Mouse (Mus musculus): ENCODE measurements around the gene Arf3.
A peak's percentile ranks its signal among the peaks of the same experiment; 100 is the strongest.
"Not testable (repeated sequence)": the region's sequence is repeated elsewhere in the genome, so short reads cannot be mapped to it uniquely, and the experiment has no call there.

Arf3 gene

DNA sequence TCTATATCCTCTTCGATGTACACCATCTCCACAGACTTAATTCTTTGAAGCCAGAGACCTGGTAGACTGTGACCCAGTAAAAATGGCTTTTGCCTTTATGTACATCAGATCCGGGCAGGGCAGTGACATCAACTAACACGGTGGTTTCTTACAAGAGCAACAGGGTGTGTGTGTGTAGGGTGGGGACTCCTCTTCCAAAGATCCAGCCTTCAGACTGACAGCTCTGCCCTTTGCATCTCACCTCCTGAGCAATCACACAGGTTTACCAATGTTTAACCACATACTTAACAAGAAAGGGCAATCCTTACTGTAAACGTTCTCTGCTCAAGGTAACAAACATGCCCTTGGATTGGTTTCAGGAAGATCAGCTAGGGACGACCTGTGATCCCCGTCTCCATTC is 15.7 kb downstream of the Arf3 start:
- no peak for DNase-seq

DNA sequence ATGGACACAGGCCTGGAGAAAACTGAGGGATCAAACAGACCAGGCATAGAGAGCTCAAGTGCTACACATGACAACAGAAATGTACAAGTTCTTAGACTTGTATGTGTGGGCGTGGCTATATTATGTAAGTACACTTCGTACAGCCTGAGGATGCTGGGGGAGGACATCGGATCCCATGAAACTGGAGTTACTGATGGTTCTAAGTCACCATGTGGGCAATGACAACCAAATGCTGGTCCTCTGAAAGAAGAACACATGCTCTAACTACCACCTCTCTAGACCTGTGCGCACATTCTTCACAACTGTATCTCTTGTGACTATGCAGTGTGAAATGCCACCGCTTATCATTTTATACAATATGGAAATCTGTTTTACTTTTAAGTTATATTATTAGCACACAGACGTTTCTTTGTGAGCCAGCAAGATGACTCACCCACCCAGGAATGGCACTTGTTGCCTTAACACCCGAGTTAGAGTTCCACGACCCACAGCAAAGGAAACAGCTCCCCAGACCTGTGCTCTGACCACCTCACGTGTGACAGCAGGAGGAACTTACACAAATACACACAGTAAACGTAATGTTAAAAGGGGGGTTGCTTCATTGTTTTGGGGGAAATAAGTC is 16.6 kb downstream of the Arf3 start:
- DNase-seq: no peak

DNA sequence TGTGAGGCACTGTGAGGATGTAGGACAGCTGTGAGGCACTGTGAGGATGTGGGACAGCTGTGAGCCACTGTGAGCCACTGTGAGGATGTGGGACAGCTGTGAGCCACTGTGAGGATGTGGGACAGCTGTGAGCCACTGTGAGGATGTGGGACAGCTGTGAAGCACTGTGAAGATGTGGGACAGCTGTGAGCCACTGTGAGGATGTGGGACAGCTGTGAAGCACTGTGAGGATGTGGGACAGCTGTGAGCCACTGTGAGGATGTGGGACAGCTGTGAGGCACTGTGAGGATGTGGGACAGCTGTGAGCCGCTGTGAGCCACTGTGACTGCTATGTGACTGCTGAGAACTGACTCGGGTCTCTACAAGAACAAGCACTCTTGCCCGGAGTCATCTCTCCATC is 19.2 kb downstream of the Arf3 start:
- not testable (repeated sequence) for DNase-seq

DNA sequence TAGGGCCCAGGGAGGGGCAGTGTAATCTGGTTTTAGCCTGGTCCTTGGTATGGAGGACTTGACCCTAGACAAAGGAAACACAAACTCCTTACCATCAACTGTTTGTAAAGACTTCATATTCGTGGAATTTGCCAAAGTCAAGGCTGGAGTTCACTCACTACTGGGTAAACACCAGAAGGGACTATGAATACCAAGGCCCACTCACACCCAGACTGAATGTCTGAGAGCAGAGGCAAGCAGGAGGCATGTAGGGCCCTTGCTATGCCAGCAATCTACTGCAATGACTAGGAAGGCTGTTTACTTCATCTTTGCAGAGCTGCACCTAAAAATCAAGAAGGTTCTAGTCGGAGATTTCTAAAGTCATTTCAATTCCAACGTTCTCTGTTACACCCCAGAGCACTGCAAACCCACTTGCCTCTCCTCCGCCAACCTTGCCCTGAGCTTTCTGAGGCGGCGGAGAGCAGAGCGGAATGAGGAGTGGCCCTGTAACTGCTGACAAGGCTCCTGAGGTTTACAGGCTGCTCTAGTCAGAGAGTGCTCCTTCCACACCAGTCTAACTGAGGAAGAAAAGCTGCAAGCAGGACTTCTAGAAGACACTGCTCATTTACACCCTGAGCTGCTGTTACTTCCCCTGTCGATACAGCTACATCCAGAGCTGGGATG is 20.1 kb downstream of the Arf3 start:
- no peak for DNase-seq

DNA sequence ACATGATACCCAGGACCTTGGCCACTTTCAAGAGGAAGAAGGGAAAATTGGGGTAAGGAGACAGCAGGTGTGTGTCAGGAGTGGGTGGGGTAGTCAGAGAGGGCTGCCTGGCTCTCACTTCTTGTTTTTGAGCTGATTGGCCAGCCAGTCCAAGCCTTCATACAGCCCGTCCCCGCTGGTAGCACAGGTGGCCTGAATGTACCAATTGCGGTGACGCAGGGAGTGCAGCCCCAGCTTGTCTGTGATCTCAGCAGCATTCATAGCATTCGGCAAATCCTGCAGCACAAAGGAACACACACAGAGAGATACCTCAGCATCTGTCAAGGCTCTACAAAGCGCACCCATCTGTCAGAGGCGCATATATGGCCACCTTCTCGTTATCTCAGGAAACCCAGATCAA is 22.8 kb downstream of the Arf3 start:
- DNase-seq: no peak

DNA sequence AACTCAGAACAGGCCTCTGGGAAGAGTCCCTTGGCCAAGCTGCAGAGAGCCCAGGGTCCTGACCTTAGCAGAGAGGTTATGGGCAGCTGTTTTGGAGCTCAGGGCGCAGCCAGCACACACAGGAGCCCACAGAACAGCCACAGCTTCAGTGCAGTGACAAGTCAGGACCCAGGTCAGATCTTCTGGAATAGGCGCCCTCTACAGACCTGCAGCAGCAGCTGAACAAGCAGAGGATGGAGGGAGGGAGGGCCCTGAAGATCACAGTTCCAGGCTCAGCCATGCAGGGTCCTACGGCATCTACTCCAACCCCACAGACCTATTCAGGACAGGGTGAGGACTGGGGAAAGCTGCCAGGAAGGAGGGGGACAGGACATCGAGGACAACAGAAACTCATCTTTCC is 24.2 kb downstream of the Arf3 start:
- no peak for DNase-seq

DNA sequence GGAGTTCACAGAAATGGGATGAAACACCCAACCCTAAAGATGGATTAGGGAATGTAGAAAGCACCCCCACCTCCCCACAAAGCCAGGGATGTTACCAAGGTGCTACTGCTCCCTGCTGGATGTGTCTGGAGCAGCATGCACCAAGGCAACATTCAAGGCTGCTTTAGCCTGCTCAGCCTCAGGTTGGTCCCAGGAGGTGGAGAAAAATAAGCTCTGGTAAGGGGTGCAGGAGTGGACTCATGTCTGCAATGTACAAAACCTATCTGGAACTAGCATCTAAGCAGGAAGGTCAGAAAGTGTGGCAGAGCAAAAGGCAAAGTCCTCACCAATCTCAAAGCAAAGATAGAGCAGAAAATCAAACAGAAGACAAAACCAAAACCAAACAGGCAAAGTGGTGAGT is 25.1 kb downstream of the Arf3 start:
- DNase-seq: peak; percentile 54 to 74

DNA sequence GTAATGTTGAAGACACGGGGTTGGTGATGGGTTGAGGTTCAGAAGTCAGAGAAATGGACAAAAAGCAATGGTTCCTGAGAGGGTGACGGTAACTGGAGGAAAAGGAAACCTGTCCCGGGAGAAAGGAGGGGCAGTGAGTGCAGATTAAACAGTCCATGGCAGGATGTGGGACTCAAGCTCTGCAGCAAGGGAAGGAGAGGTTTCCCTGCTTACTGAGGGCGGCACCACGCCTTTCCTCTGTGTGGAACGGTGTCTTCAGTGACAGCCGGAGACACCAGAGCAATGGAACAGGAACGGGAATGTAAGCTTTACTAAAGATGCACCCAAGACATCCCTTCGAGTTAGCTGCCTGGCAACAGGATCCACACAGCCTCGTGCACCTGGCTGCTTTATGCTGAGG is 26.5 kb downstream of the Arf3 start:
- no peak for DNase-seq

DNA sequence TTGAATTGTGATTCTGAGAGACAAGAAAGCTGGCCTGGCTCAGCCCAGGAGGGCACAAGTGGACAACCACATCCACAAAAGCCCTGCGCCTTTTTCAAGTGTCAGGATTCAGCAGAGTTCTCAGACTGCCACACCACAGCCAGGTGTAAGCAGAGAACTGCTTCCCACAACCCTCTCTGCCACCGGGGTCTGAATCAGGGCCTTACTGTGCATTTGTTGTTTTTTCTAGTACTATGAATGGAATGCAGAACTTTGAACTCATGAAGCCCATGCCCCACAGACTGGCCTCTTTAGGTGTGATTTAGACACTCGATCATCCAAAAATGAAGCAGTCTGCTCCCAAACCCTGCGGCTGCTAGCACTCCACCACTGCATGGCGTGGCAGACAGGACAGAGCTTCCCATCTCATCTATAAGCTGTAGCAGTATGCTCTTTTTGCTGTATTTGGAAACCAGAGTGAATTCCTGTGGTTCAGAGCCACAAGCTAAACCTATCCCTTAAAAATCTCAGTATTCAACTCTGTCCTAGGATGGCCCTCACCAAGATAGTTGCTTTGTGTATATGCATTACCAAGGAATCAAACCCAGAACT is 28.9 kb downstream of the Arf3 start:
- no peak for DNase-seq

DNA sequence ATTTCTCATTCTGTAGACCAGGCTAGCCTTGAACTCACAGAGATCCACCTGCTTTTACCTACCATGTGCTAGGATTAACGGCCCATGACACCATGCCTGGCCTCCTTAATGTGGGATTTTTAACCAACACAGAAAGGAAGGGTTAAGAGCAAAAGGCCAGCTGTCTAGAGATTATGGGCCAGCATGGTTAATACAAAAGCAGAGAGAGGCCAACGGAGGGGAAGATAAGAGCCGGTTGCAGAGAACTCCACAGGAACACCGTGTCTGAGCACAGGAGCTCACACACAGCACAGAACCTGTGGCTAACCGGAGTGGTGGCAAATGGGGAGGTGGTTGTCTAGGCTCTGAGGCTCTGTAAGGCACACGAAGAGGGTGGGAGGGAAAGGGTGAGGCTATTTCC is 29.6 kb downstream of the Arf3 start:
- DNase-seq: no peak

DNA sequence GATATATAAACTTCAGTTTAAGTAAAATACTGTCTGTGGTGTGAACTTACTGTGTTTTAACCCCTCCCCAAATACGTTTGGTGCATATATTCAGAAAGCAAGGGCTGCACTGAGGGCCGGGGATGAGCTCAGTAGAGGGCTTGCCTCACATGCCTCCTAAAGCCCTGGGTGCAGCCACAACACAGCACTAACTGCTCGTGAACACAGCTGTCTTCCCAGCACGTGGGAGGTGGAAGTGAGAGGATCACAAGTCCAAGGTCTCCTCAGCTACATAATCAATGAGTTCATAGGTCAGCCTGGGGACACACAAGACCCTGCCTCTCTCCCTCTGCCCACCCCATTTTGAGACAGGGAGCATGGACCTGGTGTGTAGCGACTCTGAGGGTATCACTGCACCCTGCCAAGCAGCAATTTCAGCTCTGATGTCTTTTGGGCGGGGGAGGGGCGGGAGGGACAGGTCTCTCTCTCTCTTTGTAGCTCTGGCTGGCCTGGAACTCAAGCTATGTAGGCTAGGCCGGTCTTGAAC is 30.9 kb downstream of the Arf3 start:
- no peak for DNase-seq

DNA sequence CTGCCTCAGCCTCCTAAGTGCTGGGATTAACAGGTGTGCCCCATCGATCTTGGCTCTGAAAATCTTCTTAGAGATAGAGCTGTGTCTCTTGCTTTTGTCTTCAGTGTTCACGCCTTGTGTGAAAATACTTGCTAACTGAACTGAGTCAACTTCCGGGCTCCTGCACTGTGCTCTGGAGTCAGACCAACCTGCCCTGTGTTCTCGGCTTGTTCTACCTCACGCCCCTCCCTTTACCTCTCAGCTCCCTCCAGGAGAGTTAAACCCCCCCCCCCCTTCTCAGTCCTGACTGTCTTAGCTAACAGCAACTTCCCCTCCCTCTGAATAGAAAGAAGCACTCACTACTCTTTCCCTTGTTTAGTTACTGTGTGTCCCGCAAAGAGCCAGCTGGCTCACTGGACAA is 32.2 kb downstream of the Arf3 start:
- no peak for DNase-seq

DNA sequence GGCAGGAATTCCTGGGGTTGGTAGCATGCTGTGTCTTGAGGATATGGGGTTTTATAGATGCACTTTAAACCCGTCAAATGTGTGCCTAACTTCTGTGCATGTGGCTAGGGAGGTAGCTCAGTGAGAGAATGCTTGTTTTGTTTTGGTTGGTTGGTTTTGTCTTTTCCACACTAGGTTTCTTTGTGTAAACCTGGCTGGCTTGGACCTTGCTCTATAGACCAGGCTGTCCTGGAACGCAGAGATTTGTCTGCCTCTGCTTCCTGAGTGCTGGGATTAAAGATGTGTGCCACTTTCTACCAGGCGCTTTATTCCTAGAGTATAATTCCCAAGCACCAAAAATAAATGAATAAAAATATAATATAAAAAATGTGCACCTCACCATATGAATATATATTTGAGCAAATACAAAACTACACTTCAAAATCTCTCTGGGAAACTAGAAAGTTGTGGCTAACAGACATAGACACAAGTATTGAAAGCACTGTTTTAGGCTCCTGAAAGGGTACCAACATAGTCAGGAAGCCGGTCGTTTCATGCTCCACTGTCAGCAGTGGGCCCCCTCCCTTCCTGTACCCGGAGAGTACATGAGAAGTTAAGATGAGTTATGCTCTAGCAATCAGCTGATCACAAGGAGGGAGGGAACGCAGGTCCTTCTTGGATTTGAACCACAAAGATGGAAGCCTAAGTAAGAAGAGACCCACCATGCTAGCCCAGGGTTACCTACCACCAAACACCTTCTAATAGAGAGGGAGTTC is 33.0 kb downstream of the Arf3 start:
- DNase-seq: no peak

DNA sequence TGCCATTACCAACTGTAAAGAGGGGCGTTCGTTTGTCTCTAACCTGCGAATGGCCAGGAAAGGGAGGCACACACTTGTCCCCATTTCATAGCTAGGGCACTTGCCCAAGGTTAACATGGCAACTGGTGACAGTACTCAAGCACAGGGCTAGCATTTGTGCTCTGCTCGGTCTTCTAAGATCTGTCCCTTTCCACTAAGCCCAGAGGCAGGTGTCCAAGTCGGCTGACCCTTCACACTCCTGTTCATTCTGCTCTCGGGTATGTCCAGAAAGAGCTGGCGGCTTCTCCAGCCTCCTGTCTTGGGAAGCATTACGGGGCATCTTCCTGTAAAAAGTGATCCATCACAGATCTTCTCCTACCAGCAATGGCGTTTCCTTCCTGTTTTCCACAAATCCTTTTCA is 34.6 kb downstream of the Arf3 start:
- DNase-seq: peak; percentile 22 to 44

DNA sequence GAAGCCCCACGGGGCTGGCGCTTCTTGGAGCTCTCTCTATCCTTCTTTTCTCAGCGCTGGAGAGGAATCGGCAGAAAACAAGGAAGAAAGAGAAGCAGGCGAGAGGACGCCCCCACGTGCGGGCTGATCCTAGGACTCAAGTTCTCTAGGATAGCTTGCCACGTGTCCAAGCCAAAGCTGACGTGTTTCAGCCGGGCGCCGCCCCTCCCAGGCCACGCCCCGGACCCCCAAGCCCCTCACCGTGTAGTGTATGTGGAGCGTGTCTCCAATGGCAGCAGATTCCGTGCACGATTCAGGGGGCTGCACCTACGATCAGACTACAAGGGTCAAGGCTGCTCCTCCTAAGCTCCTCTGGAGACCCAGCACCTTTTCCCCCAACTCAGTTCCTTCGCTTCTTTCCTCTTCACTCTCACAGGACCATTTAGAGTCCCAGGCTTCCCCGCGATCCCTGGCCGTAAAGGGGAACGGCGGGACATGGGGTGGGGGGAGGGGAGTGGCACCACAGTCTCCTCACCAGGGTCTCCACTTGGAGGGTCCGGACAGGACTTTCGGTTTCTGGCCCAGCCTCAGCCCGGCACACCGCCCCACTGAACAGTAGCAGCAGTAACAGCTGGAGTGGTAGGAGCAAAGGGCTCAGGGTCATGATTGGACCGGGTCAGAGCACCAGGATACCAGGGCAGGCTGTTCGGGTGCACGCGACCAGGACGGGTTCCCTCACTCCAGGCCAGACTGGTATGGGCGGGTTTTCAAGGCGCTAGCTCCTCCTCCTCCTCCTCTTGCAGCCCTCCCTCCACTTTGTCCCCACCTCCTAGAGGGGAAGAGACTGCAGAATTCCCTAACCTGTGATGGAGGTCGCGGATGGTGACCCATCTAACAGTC is 35.3 kb downstream of the Arf3 start, which contains the start of gene Fkbp11:
Fkbp11 (minus strand) TSS at position 756 of the 879 bp plus-strand sequence.
- DNase-seq: peak; percentile 51 to 65

DNA sequence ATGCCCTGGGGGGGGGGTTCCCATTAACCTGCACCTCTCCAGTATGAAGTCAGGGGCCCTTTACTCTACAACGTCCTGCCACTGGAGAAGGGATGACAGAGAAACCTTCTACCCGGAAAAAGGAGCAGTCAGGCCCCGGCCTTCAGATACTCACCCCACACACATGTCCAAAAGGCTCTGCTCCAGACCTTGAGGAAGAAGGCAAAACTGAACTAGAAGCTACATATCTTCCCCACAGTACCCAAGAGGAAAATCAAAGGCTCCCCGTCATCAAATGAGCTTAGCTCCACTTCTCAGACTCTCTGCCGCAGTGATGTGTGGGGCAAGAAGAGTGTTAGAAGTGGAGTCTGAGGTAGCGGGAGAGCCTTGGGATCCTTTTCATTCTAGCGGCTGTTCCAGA is 36.3 kb downstream of the Arf3 start:
- no peak for DNase-seq

DNA sequence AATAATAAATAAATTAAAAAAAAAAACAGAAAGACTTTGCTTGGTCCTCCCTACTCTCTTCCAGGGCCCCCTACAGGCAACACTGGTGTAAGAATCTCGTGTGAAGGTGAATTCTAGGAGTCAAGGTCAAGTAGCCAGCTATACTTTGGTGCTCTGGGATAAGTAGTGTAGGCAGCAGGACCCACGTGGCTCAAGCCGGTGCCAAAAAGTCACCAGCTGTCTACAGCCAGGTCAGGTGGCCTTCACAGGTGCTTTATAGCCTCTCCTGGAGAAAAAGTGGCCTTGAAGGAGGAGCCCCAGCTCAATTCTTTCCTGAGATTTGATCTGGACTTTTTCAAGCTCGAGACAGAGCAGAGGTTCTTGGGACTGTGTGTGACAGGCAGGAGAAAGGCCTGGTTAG is 36.9 kb downstream of the Arf3 start:
- no peak for DNase-seq

DNA sequence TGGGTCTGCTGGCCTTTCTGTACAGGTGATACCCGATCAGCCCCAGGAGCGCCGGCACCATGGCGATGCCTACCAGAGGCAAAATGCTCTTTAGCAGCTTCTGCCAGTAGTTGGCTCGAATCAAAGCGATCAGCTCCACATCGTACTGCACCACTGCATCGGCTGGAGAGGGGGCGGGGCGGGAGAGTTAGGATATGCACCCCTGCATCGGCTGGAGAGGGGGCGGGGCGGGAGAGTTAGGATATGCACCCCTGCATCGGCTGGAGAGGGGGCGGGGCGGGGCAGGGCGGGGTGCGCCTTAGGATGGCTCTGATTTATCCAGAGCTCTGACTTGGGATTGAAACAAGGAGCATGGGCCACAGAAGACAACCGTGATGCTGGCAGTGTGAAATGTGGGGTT is 38.6 kb downstream of the Arf3 start:
- DNase-seq: no peak

DNA sequence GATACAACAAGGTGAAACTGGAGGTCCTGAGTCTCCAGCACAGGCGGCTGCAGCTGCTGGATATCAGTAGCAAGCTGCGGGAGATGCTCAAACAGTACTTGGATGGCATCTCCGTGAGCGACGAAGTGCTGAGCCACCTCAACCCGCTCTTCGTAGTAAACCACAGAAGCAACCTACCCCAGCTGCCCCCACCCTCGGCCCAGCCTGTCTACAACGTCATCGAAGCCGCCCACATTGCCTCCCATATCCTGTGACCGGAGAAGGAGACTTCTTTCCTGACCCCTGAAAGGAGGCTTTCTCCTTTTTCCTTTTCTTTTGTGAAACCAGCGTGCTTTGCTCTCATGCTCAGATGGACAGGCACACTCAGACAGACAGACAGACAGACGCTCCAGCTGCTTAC is 40.2 kb downstream of the Arf3 start:
- DNase-seq: no peak

DNA sequence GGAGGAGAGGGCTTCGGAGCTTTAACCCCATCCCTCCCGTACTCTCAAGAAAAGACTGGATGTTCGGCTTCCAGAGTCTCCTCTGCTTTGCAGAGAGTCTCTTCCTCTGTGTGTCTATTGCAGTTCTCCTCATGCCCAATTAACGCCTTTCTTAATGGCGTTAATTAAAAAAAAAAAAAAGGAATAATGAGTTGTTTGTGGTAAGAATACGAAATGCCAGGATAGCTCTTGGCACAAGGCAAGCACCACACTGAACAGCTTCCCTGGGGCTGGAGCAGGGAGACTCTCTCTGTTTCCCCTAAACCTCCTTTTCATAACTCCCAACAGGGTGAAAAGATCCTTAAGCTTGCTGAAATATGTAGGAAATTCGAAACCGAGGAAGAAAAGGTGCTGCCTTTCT is 40.8 kb downstream of the Arf3 start:
- DNase-seq: no peak

DNA sequence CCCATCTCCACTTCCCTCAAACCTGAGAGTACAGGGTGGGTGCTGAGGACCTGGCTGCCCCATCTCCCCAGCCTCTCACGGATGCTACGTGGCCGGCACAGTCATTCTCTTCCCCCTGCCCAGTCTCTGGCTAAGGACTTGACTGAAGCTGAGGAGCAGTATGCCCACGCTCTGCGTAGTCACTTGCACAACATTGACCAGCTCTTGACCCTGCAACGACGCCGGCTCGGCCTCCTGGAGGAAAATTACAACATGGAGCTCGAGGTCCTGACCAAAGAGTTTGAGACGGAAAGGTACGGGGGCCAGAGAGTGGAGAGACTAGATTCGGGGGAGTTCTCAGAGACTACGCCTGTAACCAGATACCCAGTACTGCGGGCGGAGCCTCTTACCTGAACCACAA is 45.7 kb downstream of the Arf3 start:
- DNase-seq: no peak

DNA sequence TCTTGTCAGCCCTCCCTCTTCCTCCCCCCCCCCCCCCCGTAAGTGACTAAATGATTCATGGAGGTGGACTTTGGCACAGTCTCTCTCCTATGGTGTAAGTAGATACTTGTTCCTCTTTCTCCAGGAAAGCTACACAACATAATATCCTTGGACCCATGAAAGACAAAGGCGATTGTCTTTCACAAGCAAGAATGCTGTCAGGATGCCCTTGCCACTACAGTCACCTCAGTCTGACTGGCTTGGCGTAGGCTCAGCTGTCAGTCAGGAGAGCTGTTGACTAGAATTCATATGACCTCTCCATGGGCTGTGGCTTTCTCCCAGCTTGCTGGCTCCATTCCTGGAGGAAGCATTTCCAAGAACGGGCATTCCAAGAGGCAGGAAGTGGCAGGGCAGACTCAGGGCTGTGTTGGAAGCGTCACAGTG is 48.8 kb downstream of the Arf3 start:
- DNase-seq: peak; percentile 81 to 84

DNA sequence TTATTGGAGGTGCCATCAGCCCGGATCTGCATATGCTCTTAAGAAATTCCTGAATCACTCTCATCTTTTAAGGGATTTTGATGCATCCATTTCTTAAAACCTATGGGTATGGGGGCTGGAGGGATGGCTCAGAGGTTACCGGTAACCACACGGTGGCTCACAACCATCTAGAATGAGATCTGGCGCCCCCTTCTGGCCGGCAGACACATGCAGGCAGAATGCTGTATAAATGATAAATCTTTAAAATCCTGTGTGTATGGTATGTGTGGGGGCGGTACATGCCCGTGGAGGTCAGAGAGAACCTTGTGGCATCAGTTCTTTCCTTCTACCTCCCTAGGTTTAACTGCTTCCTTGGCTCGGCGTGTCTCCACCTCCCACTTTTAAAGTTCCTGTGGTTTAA is 52.6 kb downstream of the Arf3 start:
- DNase-seq: peak; percentile 81 to 91
